Mouse (Mus musculus) forebrain, embryonic 16.5 days (tissue): ENCODE measurements around the gene Lrp4. TPM values are rescaled to one million over a fixed set of nuclear protein-coding genes. Genes with fewer than 3 reads are reported as not detected.

Experiments used
- ATAC-seq: fragments of 200-750 bp; cut with Nextera tagmentation; 2 replicates; pipeline ENCODE4 v1.8.0; 2017; ENCODE audit warnings: mild to moderate bottlenecking, moderate library complexity
- H3K27ac ChIP-seq: fragments of 300-500 bp; sonication (generic); 2 replicates; pipeline ENCODE4 v1.5.1; 2014; ENCODE audit warnings: low read length, control low read depth
- H3K27me3 ChIP-seq: fragments of 300-500 bp; sonication (generic); replicated peaks from 2 replicates; pipeline ENCODE4 v1.6.1; 2014; ENCODE audit warnings: low read length; ENCODE audit not compliant: control insufficient read depth, insufficient read depth
- H3K36me3 ChIP-seq: fragments of 300-500 bp; sonication (generic); 2 replicates; pipeline ENCODE4 v1.6.1; 2014; ENCODE audit not compliant: control insufficient read depth, insufficient read depth
- H3K4me1 ChIP-seq: fragments of 300-500 bp; sonication (generic); replicated peaks from 2 replicates; pipeline ENCODE4 v1.6.1; 2014; ENCODE audit warnings: low read length; ENCODE audit not compliant: control insufficient read depth, insufficient read depth
- H3K4me2 ChIP-seq: fragments of 300-500 bp; sonication (generic); 2 replicates; pipeline ENCODE4 v1.6.1; 2014; ENCODE audit warnings: mild to moderate bottlenecking, low read length, control low read depth
- H3K4me3 ChIP-seq: fragments of 300-500 bp; sonication (generic); replicated peaks from 2 replicates; pipeline ENCODE4 v1.5.1; 2014; ENCODE audit warnings: mild to moderate bottlenecking, low read length, control low read depth
- H3K9ac ChIP-seq: fragments of 300-500 bp; sonication (generic); replicated peaks from 2 replicates; pipeline ENCODE4 v1.6.1; 2014; ENCODE audit warnings: low read depth, low read length, control low read depth
- H3K9me3 ChIP-seq: fragments of 300-500 bp; sonication (generic); 2 replicates; pipeline ENCODE4 v1.6.1; 2016; ENCODE audit warnings: low read length; ENCODE audit not compliant: control insufficient read depth
- WGBS: fragments of 180-500 bp; shearing (Covaris S2); extraction: QIAGEN DNeasy Blood & Tissue Kit; methylation state at CpG from one replicate; pipeline ENCODE4 v1.1.7; 2014; 5-methylcytosine and 5-hydroxymethylcytosine counted together
- polyA plus RNA-seq: library from polyadenylated mRNA; unstranded; fragments of >200 nt; fragmentation: Nextera tagmentation; extraction: Ambion mirVana; gene quantifications from 2 replicates; pipeline ENCODE4 v1.2.1, GENCODE M21; 2015

Lrp4 gene
- polyA plus RNA-seq: 4.5 and 5.9 TPM in 2 replicates

- Histone ChIP-seq H3K4me3 (peak within 1 kb of the TSS; percentile 53), H3K27ac (peak within 1 kb of the TSS; percentile 45), H3K9ac (peak within 1 kb of the TSS; percentile 71), H3K9me3 (no peaks in the 10 kb centered on the region), H3K36me3 (no peaks in the 10 kb centered on the region), H3K4me1 (peaks cover 27% of the 10 kb centered on the region), H3K27me3 (no peaks in the 10 kb centered on the region), H3K4me2 (peak within 1 kb of the TSS; percentile 83)
- WGBS: 0% methylated on average over 16 of the region's 36 CpGs
- ATAC-seq: peak; percentile 65
These were observed at the start of gene Lrp4 for GRCm38 (mm10) chr2:91457259-91457655. TSS of gene Lrp4 (plus strand) at chr2:91457511.

GRCm38 (mm10) chr2:91408031-91408430 is 49.3 kb upstream of the Lrp4 start:
- Histone ChIP-seq H3K36me3 (no peaks in the 10 kb centered on the region), H3K4me2 (no peak overlapping the region), H3K4me3 (no peak overlapping the region), H3K27ac (no peak overlapping the region), H3K4me1 (no peaks in the 10 kb centered on the region), H3K9me3 (no peaks in the 10 kb centered on the region), H3K27me3 (no peaks in the 10 kb centered on the region), H3K9ac (no peak overlapping the region)
- ATAC-seq: no peak
- 92% methylated on average over 2 of the region's 2 CpGs for WGBS

- 76% methylated on average over 2 of the region's 2 CpGs for whole genome bisulfite sequencing
- H3K27ac ChIP-seq: no peak overlapping the region
These were observed 45.8 kb upstream of the Lrp4 start for GRCm38 (mm10) chr2:91411473-91411872.

GRCm38 (mm10) chr2:91412361-91412760 is 45.0 kb upstream of the Lrp4 start:
- no peak overlapping the region for H3K9ac ChIP-seq
- H3K4me2 ChIP-seq: no peak overlapping the region
- no peak overlapping the region for H3K4me3 ChIP-seq
- H3K9me3 ChIP-seq: no peaks in the 10 kb centered on the region
- ATAC-seq: no peak
- H3K27me3 ChIP-seq: no peaks in the 10 kb centered on the region
- no peaks in the 10 kb centered on the region for H3K36me3 ChIP-seq
- no peak overlapping the region for H3K27ac ChIP-seq
- 82% methylated on average over 5 of the region's 5 CpGs for WGBS
- H3K4me1 ChIP-seq: no peaks in the 10 kb centered on the region

More at GRCm38 (mm10) chr2:91411473-91411872, 45.8 kb upstream of the Lrp4 start:
- Histone ChIP-seq H3K9ac (no peak overlapping the region), H3K4me2 (no peak overlapping the region), H3K36me3 (no peaks in the 10 kb centered on the region), H3K4me3 (no peak overlapping the region), H3K4me1 (no peaks in the 10 kb centered on the region), H3K9me3 (no peaks in the 10 kb centered on the region), H3K27me3 (no peaks in the 10 kb centered on the region)
- no peak for ATAC-seq

GRCm38 (mm10) chr2:91413811-91414210 is 43.5 kb upstream of the Lrp4 start:
- WGBS: 74% methylated on average over 1 of the region's 1 CpGs
- no peaks in the 10 kb centered on the region for H3K27me3 ChIP-seq
- H3K4me1 ChIP-seq: no peaks in the 10 kb centered on the region
- H3K36me3 ChIP-seq: no peaks in the 10 kb centered on the region
- no peak overlapping the region for H3K4me3 ChIP-seq
- no peak overlapping the region for H3K9ac ChIP-seq
- no peak overlapping the region for H3K4me2 ChIP-seq
- no peak overlapping the region for H3K27ac ChIP-seq
- no peaks in the 10 kb centered on the region for H3K9me3 ChIP-seq
- no peak for ATAC-seq

- Histone ChIP-seq H3K9ac (no peak overlapping the region), H3K4me1 (no peaks in the 10 kb centered on the region), H3K4me3 (no peak overlapping the region), H3K36me3 (peaks cover 2% of the 10 kb centered on the region; the same call in 1 of the 2 replicates), H3K4me2 (no peak overlapping the region), H3K27me3 (no peaks in the 10 kb centered on the region), H3K9me3 (peaks cover 2% of the 10 kb centered on the region; the same call in 1 of the 2 replicates), H3K27ac (no peak overlapping the region)
- WGBS: 30% methylated on average over 5 of the region's 5 CpGs
- ATAC-seq: no peak
These were observed 35.7 kb upstream of the Lrp4 start for GRCm38 (mm10) chr2:91421641-91422040.

GRCm38 (mm10) chr2:91424061-91424720 is 33.1 kb upstream of the Lrp4 start:
- Histone ChIP-seq H3K9me3 (peaks cover 2% of the 10 kb centered on the region; the same call in 1 of the 2 replicates), H3K4me3 (no peak overlapping the region), H3K27ac (no peak overlapping the region), H3K36me3 (peaks cover 2% of the 10 kb centered on the region; the same call in 1 of the 2 replicates), H3K9ac (no peak overlapping the region), H3K4me2 (no peak overlapping the region), H3K27me3 (no peaks in the 10 kb centered on the region), H3K4me1 (peaks cover 2% of the 10 kb centered on the region)
- ATAC-seq: no peak
- WGBS: 78% methylated on average over 7 of the region's 7 CpGs

GRCm38 (mm10) chr2:91426321-91426720 is 31.0 kb upstream of the Lrp4 start:
- peaks cover 21% of the 10 kb centered on the region for H3K4me1 ChIP-seq
- no peak overlapping the region for H3K9ac ChIP-seq
- H3K27me3 ChIP-seq: no peaks in the 10 kb centered on the region
- 86% methylated on average over 1 of the region's 1 CpGs for WGBS
- H3K27ac ChIP-seq: no peak overlapping the region
- no peak overlapping the region for H3K4me2 ChIP-seq
- H3K36me3 ChIP-seq: no peaks in the 10 kb centered on the region
- no peaks in the 10 kb centered on the region for H3K9me3 ChIP-seq
- no peak for ATAC-seq
- H3K4me3 ChIP-seq: no peak overlapping the region

- Histone ChIP-seq H3K9me3 (no peaks in the 10 kb centered on the region), H3K9ac (no peak overlapping the region), H3K4me1 (peaks cover 21% of the 10 kb centered on the region), H3K27ac (no peak overlapping the region), H3K4me3 (no peak overlapping the region), H3K4me2 (no peak overlapping the region), H3K27me3 (no peaks in the 10 kb centered on the region), H3K36me3 (no peaks in the 10 kb centered on the region)
- 79% methylated on average over 3 of the region's 3 CpGs for whole genome bisulfite sequencing
- ATAC-seq: no peak
These were observed 28.2 kb upstream of the Lrp4 start for GRCm38 (mm10) chr2:91429146-91429545.
